Mouse (Mus musculus) gastrocnemius, postnatal 14 days (tissue): ENCODE results near the gene Rsrc1. TPM values are rescaled to one million over a fixed set of nuclear protein-coding genes. Genes with fewer than 3 reads are reported as not detected.

Experiments
- DNase-seq: peaks from one replicate; pipeline ENCODE4 v3.0.0; 2021; ENCODE audit warnings: mixed read lengths
- intact Hi-C: fragments of 180-260 bp; cut with DNase I; formaldehyde crosslinking; loops from one replicate; pipeline ENCODE4 v1.15.1; 2025; ENCODE audit warnings: low total_unique reads
- total RNA-seq, 2 experiments: library from RNA; stranded (reverse); gene quantifications; 2 replicates each; pipeline ENCODE4 v1.2.3; 2021

The Rsrc1 gene
- total RNA-seq, 2 experiments from 2014 or later, result 17.0 to 19.1 TPM

DNA sequence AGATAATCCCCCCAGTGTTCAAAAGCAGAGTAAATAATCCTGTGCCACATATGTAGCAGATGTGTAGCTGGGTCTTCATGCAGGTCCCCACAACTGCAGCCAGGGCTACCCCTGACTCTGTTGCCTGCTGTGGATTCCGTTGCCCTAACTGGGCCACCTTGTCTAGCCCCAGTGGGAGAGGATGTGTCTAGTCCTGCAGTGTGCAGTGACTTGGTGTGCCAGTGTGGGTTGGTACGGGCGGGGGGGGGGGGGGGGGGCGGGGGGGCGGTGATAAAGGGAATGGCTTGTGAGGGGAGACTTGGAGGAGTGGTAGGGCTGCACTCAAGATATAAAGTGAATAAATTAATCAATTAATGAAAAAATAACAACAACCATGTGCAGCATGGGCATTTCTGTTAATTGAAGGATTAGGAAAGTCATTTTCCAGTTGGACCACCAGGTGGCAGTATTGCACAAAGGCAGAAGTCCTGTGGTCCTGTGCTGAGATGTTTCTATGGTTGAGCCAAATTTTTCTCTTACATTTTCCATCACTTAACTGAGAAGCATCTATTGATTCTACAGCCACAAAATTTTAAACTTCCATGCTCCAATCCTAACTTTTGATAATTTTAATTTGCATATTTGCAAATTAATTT lies 371.1 kb downstream of the Rsrc1 start:
- no peak for DNase-seq
- intact Hi-C loops, result loop anchor here (10.0 kb wide), 2 partner anchors 73 to 213 kb away; no protein-coding TSS in a partner anchor

DNA sequence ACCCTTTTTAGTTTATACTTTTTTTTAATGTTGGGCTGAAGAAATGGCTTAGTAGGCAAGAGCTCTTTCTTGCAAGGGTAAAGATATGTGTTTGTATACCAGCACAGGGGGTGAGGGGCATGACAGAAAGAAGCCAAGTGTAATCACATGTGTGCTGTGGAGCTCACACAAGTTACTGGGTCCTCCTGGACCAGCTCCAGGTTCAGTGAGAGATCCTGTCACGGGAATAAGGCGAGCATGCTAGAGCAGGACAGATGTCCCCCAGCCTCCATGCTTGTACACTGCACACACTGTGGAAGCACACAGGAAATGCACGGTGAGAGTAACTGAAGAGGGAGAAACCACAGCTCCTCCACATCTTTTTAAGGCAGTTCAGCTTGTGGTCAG lies 371.6 kb downstream of the Rsrc1 start:
- no peak for DNase-seq
- intact Hi-C loops, result loop anchor here (10.0 kb wide), 2 partner anchors 72 to 212 kb away; no protein-coding TSS in a partner anchor

DNA sequence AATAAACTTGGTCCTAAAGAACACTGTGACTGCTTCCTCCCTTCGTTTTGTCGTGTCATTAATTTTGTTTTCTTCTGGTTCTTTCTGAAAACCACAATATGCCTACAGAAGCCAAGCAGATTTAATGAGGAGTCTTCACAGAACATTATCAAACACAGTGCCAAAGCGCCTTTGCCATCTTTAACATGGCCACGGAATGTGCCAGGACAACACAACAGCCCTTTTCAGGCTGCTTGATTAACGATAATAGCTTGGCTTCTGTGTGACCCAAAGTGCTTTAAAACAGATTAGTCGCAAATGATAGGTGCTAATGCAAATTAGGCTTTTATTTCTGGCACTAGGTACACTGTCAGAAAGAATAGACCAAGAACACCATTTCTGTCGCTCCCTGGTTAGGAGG lies 377.2 kb downstream of the Rsrc1 start:
- intact Hi-C loops, result loop anchor here (10.0 kb wide), 2 partner anchors 66 to 206 kb away; no protein-coding TSS in a partner anchor
- DNase-seq, result no peak

DNA sequence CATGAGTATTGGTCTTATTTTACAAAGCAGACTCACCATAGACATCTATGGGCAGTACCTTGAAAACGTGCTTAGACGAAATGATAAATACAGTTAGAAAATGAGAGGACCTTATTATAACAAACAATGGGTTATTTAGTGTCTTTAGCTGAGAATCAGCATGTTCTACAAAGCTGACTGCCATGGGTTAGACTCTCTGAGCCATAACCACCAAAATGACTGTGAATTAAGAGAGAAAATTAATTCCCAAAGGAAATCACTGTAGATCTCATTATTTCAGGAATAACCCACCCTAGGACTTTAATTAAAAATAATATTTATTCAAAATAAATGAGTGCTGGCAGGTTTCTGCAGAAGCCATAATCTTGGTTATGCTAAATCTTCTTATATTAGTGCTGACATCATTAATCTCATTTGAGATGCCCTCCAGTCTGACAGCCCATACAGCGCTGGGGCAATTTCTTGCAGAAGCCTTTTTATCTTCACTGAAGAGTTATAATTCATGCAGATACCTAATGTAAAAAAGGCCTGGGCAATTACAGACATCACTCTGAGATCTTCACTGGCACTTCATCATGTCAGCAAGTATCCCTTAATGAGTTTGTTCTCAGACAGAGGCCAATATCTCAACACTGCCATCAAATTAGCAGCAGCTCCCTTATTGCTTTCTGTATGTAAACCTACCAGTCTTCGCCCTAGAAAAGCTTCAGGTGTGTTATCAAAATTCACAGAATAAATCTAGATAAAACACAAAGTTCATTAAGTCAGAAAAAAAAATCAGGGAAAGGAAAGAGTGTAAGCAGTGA lies 385.1 kb downstream of the Rsrc1 start:
- DNase-seq, result no peak
- intact Hi-C loops, result no loop called here

DNA sequence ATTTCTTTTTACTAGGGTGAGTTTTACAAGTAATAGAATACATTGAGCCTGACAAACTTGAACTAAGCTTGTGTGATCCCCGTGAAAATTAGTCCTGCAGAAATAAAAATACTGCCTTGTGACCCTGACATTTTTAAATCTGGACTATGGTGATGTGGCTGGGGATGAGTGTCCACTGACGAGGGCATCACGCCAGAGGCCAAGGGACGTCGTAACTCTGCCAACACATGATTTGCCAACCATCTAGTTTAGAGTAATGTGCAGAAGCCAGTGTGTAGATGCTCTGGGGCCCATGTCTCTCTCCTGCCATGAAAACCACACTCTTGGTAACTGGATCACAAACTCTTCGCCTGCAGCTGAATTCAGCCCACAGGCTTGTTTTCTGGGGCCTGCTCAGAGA lies 386.3 kb downstream of the Rsrc1 start:
- intact Hi-C loops, result no loop called here

DNA sequence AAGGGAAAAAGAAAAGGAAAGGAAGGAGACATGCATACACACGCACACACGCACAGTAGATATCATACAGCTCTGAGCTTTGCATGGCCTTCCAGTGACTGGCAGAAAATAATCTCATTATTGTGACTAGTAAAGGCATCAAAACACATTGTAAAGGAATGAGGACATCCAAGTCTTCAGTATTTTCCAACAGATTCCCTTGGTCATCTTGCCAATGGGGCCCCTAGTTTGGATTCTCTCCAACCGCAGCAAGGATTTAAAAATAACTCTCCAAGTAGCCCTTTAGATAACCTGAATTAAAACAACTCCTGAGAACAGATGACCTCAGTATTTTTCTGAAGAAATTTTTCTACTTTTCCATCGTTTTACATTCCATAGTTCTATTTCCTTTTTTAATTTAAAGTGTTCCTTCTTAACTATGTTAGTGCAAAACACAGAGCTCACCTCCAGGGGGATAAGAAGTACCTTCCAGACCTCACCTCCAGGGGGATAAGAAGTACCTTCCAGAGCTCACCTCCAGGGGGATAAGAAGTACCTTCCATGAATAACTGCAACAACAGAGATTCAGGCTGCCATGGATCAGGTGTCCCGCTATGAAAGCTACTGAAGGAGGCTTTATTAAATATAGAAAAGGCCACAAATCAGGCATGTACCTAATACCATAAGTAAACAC lies 388.4 kb downstream of the Rsrc1 start:
- no peak for DNase-seq
- intact Hi-C loops, result no loop called here

More for the DNA sequence above, 386.3 kb downstream of the Rsrc1 start:
- DNase-seq, result peak; percentile 33

DNA sequence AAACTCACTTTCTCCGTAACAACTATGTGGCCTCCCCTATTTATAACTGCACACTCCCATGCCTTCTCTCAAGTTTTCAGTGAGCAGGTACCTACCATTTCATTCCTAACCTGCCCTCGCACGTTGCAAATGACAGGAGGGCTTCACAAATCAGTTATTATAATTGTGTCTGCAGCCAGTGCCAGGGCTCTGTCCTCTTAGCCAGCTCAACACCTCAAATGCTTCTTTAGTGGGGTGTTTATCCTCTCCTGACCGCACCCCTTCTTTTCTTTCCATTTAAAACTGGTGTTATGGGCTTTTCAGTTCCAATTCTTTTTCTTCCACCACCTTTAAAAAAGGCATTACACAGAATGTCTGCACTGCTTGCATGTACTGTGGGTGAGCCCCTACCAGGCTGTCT lies 391.0 kb downstream of the Rsrc1 start:
- no peak for DNase-seq
- intact Hi-C loops, result no loop called here

DNA sequence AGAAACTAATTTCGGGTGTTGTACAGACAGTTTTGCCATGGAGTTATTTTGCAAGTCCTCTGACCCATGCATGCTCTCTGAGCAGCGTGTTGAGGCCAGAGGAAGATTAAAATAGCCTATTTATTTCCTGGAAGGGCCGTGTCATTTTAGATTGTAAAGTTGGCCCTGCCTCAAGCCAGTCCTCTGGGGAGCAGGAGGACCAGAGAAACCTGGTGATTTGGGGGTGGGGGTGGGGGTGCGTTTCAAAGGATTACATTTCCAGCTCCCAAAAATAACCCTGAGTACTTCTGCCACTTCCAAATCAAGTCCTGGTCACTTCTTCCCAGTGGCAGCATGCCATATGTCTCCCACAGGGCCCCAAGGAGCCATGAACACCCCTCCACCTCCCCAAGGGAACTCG lies 391.6 kb downstream of the Rsrc1 start:
- intact Hi-C loops, result no loop called here
- peak; percentile 62 for DNase-seq

DNA sequence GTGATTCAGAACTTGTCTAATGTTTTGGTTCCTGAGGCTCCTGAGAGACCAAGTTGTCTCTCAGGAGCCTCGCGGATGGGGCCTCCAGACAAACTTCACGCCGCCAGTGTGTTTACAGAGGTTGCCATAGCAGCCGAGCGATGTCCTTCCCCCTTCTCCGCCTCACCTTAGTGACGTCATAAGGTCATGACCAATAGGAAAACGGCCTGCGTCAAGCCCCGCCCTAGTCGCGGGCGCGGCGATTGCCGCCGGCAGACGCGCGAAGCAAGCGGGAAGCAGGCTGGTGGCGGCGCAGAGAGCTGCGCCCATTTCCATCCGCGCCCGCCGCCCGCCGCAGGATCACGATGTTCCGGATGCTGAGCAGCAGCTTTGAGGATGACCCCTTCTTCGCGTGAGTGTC lies 392.7 kb downstream of the Rsrc1 start, which contains the start of gene Mlf1:
TSS of gene Mlf1 (plus strand) at position 226 of the 400 bp plus-strand sequence.
- DNase-seq, result peak; percentile 85
- intact Hi-C loops, result no loop called here

DNA sequence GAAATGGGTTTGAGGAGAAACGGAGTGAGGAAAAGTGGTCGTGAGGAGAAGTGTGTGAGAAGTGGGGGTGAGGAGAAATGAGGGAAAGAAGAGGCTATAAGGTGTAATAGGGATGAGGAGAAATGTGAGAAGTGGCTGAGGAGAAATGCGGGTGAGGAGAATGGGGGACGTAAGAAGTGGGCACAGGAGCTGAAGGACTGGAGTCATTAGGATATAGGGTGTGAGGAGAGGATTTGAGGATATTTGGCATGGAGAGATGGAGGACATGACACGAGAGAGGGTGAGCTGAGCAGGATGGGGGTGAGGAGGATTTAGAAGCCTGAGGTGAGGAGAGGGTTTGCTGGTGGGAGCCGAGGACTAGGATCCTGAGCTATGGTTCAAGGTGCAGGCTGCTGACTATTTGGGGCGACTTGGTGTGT lies 393.2 kb downstream of the Rsrc1 start:
- intact Hi-C loops, result no loop called here
- DNase-seq, result no peak

DNA sequence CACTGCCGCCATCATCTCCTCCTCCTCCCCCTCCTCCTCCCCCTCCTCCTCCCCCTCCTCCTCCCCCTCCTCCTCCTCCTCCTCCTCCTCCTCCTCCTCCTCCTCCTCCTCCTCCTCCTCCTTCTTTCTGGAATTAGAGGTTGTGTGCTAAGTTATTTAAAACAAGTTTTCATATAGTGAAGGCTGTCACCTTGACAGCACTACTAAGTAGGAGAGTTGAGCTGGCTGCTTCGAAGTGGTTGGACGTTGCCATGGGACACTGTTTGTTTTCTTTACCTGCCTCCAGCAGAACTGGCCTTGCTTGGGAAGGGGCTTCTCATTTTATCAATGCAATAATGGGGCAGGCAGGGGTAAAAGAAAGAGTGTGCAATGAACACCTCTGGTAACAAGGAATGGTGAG lies 393.9 kb downstream of the Rsrc1 start, which contains the start of gene Gm17402:
TSS of gene Gm17402 (minus strand) at position 101 of the 400 bp plus-strand sequence.
- DNase-seq, result no peak
- intact Hi-C loops, result no loop called here

DNA sequence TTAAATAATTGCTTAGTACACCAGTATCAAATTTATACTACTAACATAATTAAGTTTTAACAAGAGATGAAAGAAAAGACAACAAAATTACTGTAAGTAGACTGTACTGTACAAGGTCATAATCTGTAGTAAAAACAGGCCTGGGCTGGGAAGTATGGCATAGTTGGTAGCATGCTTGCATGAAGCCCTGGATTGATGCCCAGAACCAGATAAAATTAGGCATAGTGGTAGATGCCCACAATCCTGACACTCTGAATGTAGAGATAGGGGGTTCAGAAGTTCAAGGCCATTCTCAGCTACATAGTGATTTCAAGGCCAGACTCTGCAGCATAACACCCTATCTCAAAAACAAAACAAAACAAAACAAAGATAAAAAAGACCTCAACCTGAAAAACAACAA lies 397.0 kb downstream of the Rsrc1 start:
- intact Hi-C loops, result no loop called here
- no peak for DNase-seq

Other genes starting within 250 kb of the Rsrc1 start
- gene Shox2, start 381 bp downstream of the Rsrc1 start, total RNA-seq, result 1 to 10 TPM; 4.3 TPM